Mouse (Mus musculus) right cerebral cortex, adult 18-20 months (tissue): ENCODE measurements at regions not wholly inside any gene's neighbourhood (a gene's known extent, or its start where the extent isn't known, plus 50 kb on each side); places are given as distances from the start of the nearest gene placed in this dataset.

Experiments
- DNase-seq: peaks from one replicate; pipeline ENCODE4 v3.0.0; 2022; ENCODE audit warnings: mixed read lengths

DNA sequence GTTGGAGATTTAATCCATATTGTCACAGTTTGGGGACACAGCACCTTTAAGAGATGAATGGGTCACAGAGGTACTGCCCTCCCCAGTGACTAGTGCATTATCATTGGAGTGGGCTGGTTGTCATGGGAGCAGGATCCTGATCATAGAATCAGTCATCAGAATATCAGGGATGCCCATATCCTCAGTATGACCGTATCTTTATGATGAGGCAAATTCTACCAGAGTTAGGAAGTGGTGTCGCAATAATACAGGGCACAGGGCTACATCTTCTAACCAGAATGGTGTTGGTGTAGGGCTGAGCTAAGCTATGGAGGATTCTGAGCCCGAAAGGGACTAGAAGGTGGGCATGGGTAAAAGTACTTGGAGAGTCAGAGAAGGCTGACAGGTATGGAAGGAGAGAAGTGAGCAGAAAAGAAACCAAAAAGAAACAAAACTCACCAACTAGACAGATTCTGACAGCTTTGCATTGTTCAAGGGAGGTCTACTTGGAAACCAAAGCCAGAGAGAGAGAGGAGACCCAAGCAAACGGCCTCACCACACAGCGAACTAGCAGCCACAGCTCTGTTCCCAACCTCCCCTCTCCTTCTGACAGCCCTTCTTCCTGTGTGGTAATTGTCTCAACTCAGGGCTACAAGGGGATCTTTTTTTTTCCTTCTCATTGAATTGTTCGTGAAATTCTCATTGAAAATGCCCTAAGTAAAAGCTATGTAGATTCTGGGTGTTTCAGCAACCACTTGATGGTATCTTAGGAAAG, 129.2 kb downstream of the Lrrc30 start:
- no peak for DNase-seq

DNA sequence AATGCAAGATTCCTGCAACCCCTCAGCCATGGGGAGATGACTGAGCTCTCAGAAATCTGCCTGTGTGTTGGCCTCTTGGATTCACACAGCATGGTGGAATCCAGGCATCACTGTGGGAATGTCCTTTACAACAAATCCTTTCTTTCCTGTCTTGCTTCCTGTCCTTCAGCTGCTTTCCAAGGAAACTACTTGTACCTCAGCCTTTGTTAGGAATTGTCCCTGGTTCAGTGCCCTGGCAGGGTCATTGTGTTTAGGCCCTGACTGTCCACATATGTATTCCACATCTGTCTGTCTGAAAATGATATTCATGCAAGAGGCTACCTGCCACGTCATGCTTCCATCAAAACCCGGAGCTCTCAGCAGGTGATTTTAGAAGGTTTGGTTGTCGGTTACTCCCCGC, 129.9 kb downstream of the Lrrc30 start:
- no peak for DNase-seq

DNA sequence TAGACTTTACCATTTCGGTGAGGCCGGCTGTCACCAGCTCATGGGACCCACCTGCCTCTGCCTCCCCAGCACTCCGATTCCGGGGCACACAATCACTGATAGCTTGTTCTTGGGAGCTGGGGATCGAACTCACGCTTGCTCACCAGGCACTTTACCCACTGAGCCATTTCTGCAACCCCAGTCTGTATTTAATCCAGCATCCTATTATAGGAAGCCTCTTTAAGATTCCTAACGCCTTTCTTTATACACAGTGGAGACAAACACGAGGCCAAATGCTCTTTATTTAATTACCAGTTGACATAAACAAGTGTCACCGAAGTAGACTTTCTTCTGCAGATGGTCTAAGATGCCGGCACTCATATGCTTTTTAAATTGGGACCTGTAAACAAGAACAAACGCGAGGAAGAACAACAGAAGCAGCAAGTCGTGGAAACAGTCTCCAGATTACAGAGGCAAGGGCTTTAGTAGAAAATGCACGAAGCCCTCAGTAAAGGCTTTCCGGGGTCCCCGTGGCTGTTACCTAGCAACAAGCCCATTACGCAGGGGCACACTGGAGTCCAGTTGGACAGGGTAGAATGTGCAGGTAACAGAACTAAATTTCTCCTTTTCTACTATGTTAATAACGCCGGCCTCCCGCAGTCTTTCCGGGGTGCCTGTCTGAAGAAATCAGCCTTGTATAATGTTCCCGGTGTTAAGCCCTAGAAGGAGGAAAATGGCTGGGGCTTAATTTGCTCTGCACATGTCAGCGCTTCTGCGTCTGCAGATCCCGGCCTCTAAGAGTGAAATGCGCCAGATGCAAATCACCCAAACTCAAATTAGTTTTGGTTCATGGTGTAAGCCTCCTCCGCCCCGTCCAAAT, 132.5 kb downstream of the Lrrc30 start:
- DNase-seq: no peak

DNA sequence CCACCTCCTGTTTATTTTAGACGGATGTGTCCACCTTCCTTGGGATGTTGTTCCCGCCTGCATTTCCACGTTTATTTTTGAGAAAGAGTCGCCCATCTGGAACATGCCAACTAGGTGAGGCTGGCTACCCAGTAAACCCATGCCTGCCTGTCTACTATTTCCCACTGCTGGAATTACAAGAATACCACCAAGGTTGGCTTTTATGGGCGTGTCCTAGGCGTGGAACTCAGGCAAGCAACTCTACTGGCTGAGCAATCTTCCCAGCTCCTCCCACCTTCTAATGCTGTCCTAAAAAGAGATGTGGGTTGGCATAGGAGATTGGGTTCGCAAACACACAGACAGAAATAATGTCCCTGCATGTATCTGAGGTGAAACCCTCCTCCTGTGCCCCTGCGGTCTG, 135.1 kb downstream of the Lrrc30 start:
- DNase-seq: no peak

DNA sequence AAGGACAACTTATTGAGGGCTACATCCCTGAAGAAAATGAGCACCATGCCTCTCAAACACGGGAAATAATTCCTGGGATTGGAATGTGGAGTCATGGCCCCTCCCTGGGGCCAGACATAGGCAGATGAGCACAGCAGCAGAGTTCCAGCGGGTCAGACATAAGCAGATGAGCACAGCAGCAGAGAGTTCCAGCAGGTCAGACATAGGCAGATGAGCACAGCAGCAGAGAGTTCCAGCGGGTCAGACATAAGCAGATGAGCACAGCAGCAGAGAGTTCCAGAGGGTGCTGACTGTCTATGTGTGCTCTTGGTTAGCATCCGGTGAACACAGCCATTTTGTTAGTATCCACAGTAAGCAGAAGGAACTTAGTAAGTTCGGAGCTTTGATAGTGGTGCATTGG, 126.2 kb upstream of the Ptprm start:
- no peak for DNase-seq

DNA sequence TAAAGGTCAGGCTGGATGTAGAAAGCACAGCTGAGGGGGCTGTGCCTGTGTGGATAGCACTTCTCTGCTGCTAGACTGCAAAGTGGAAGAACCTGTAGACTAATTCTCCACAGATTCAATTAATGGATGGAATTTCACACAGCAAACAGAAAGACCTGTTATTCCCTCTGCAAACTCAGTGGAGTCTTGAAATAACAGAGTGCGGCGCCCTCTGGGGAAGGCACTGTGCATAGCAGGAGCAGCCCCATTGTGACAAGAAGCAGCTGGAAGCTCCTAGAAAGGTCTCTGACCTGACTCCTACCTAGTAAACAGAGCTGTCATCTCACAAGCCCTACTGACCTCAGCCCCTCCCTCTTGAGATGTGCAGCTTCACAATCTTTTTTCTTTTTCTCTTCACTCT, 118.9 kb upstream of the Ptprm start:
- peak; percentile 65 for DNase-seq

DNA sequence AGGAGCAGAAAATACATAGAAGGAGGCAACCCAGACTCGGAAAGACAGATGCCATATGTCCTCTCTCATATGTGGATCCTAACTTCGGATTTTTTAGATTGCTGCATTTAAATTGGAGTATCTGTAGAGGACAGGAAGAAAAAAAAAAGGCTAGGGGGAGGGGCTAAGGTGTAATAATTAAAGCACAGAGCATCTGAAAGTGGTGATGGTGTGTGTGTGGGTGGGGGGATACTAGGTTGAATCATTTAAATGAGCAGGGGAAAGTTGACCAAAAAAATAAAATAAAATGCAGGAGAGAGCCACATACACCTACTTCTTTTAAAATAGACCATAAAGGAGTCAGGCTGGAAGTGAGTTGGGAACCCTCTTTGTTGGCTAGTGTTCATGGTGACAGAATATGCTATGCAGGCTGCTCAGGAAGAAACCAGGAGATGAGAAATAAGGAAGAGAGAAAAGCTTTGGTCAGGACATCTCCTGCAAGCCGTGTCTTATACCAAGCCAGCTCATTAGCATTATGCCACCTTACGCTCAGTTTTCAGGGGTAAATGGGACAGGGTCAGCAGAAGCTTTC, 104.7 kb upstream of the Ptprm start:
- peak; percentile 20 for DNase-seq

DNA sequence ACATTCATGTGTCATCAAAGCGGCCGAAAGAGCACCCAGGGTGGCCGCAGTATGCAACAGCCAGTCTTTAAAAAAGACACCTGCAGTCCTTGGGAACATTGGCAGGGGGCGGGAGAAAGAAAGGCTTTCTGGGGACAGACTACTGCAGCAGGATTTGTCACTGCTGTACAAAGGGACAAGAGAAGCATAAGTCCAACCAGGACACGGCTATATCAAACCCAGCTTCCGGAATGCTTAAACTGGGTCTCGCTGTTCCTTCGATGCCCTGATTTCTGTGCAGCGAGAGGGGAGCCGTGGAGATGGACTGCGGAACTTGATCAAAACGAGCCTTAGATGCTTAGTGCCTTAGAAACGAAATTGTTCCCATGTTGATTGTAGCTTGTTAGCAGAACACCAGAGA, 97.7 kb upstream of the Ptprm start:
- DNase-seq: peak; percentile 8

DNA sequence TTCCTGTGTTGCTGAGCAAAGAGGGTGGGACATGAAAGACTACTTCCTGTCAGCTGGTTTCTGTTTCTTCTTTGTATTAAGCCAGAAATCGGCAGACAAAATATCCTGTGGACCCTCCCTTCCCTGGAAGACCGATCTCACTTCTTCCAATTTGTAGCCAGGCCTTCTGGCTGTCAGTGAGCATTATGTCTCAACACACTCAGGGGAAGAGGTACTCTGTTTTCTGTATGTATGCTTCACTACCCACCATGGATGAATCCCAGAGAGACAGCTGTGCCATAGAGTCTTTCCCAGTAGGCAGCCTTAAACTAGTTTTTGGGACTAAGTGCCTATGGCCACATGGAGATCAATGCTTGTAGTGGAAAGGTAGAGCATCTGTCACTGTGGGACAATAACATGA, 96.8 kb upstream of the Ptprm start:
- no peak for DNase-seq

DNA sequence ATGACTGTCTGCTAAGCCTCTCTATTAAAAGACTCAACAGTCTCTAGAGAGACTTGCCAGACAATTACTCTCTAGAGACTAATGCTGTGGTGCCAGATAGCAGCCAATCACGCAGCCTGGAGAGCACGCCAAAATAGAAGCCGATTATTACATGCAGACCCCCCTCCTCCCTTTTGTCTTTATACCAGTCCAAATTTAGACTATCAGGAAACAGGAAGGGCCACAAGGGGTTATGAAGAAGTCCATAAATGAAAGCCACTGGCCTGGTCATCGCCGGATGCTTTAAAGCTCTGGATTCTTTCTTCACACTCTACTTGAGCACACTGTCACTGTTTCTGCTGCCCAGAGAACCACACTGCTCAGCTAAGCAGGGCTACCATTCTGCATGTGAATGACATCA, 95.8 kb upstream of the Ptprm start:
- DNase-seq: no peak

DNA sequence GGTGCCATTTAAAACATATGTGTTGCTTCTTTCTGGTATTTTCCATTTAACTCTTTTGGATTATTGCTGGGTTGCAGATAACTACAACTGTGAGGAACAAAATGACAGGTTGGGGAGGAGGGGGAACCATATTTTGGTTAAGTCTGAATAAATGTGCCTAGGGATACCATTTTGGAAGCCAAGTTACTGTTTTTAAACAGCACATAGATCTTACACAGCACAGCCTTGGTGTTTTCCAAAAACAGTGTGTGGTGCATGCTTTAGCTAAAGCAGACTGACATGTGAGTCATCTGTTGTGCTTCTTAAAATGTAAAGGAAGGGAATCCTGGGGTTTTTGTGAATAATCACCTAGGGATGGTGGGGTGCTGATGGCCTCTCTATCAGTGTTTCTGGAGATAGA, 91.7 kb upstream of the Ptprm start:
- no peak for DNase-seq

DNA sequence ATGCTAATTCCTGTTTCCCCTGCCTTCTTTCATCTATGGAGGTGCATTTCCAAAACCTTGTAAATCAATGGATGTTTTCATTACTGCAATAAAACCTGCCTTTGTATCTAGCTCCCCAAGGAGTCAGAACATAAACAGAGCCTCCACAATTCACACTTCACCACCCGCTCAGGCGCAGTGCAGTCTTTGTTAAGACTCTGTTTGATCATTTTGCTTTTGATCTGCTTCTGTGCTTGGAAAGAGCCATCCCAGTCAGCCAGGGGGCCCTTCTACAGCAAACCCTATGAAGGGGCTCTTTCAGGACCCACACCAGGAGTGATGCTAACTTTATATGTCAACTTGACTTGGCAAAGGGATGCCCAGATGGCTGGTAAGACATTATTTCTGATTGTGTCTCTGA, 86.7 kb upstream of the Ptprm start:
- DNase-seq: no peak

DNA sequence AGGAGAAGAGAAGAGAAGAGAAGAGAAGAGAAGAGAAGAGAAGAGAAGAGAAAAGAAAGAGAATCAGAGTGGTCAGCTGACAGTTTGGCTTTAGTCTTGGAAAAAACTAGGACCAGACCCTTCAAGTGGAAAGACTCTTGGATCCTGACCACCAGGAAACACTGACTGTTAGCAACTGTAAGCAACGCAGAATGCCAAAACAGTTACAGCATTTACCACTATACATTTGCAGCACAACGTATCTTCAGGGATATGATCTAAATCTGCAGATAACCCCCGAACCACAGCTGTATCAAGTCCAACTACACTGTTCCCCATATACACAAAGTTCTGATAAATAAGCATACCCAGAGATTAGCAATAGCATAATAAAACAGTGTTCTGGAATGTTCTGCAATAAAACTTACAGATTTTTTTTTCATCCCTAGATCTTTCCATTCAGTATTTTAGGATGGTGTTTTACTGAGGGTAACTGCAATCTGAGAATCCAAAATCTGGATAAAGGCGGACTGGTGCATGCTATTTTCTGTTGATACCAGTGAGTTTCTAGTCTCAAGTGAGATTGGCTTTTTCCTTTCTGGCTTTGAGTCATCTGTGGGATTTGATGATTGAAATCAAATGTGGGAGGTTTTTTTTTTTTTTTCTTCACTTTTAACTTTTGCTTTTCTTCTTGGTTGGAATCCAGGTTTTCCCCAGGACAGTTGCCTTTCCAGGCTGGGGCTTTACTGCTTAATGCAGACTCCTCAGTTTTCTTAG, 65.9 kb upstream of the Ptprm start:
- no peak for DNase-seq

DNA sequence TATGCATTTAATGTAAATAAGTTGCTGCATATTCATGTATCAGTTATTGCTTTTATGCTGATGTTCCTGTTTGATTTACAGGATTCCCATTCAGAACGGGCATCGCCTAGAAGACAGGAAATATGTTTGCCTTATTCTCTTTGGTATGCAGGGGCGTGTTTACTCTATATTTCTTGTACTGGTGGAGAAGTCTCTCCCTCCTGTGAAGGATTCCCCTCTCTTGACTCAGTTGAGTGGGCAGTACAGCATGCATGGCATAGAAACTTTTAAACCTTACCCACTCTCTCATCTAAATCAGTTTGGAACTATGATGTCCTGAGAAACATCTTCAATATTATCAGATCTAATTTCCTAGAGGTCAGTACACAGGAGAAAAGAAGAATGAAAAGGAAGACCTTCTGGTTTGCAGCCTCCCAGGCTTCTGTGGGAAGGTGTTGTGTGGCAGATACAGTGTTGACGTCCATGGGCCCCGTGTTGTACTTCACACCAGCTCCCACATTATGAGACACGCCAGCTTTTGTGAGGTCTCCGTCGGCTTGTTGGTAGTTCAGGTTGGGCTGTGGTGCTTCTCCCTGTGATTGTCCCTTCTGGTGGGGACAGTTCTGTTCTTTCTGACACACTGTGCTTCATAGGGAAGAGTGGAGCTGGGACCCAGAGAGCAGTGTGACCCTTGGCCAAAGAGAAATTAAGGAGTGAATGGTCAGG, 58.4 kb upstream of the Ptprm start:
- DNase-seq: peak; percentile 33

DNA sequence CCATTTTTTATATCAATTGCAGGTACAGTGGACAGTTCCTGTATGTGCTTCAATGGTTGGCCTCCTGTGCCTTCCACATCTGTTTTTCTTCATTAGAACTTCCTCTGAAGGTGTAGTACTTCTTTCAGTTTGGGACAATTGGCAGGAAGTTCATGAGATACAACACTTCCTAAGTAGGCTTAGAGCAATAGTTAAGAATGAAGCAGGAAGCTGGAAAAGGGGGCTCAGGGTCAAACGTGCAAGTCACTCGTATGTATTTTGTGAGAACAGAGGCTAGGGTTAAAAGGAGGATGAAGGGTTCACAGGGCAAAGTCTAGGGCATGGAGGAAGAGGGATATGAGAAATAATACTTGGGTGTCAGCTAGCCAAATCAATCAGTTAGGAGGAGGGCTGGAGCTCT, 55.7 kb upstream of the Ptprm start:
- DNase-seq: no peak

DNA sequence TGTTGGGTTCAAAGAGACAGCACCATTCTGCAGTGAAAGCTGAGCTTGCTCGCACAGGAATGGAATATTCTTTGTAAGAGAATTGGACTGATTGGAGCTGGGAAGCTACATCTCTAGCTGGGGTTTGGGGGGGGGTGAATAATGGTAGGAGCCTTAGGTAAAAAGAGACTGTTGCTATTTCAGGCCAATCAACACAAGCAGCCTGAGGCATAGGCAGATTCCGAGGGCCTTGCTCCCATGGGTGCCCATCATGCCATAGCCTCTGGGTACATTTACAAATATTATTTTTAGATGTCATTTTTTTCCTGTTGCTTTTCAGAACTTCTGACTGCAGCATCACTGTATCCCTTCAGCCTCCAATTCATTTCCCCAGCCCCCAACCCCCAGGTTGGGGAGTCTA, 51.7 kb upstream of the Ptprm start:
- no peak for DNase-seq
